Mouse (Mus musculus) limb, embryonic 14.5 days (tissue): ENCODE results near the gene Apoa5. TPM values are rescaled to one million over a fixed set of nuclear protein-coding genes. Genes with fewer than 3 reads are reported as not detected.
A peak's percentile ranks its signal among the peaks of the same experiment; 100 is the strongest.

ENCODE experiments used
- ATAC-seq: fragments of 200-750 bp; cut with Nextera tagmentation; 2 replicates; pipeline ENCODE4 v1.8.0; 2017; ENCODE audit warnings: low read depth, moderate number of reproducible peaks, moderate TSS enrichment; ENCODE audit not compliant: low FRiP score
- DNase-seq: peaks from one replicate; pipeline ENCODE4 v3.0.0-alpha.2; 2015; ENCODE audit warnings: low spot score
- H3K27ac ChIP-seq: fragments of 300-500 bp; sonication (generic); replicated peaks from 2 replicates; pipeline ENCODE4 v1.5.1; 2014; ENCODE audit warnings: low read depth, mild to moderate bottlenecking, low read length, moderate library complexity, mixed read lengths
- H3K27me3 ChIP-seq: fragments of 300-500 bp; sonication (generic); 2 replicates; pipeline ENCODE4 v1.6.1; 2014; ENCODE audit warnings: low read length, mixed read lengths; ENCODE audit not compliant: control insufficient read depth, insufficient read depth
- H3K36me3 ChIP-seq: fragments of 300-500 bp; sonication (generic); 2 replicates; pipeline ENCODE4 v1.6.1; 2014; ENCODE audit warnings: mild to moderate bottlenecking, low read length, moderate library complexity, mixed read lengths; ENCODE audit not compliant: control insufficient read depth, insufficient read depth
- H3K4me1 ChIP-seq: fragments of 300-500 bp; sonication (generic); 2 replicates; pipeline ENCODE4 v1.6.1; 2014; ENCODE audit warnings: antibody characterized with exemption, low read length, mixed read lengths; ENCODE audit not compliant: control insufficient read depth, insufficient read depth
- H3K4me2 ChIP-seq: fragments of 300-500 bp; sonication (generic); replicated peaks from 2 replicates; pipeline ENCODE4 v1.6.1; 2014; ENCODE audit warnings: low read depth, mild to moderate bottlenecking, low read length, moderate library complexity; ENCODE audit not compliant: severe bottlenecking
- H3K4me3 ChIP-seq: fragments of 300-500 bp; sonication (generic); replicated peaks from 2 replicates; pipeline ENCODE4 v1.5.1; 2014; ENCODE audit warnings: low read length
- H3K9ac ChIP-seq: fragments of 300-500 bp; sonication (generic); 2 replicates; pipeline ENCODE4 v1.6.1; 2014; ENCODE audit warnings: mild to moderate bottlenecking, low read depth, low read length, moderate library complexity; ENCODE audit not compliant: severe bottlenecking
- H3K9me3 ChIP-seq: fragments of 300-500 bp; sonication (generic); 2 replicates; pipeline ENCODE4 v1.6.1; 2016; ENCODE audit warnings: low read length; ENCODE audit not compliant: control insufficient read depth
- POLR2A ChIP-seq: fragments of 200-500 bp; IDR thresholded peaks from 2 replicates; pipeline ENCODE4 v1.8.0; 2012; ENCODE audit warnings: inconsistent platforms, mild to moderate bottlenecking, moderate library complexity, borderline replicate concordance; ENCODE audit not compliant: insufficient read depth, insufficient read length; ENCODE audit errors: extremely low read depth
- WGBS: fragments of 180-500 bp; shearing (Covaris S2); extraction: QIAGEN DNeasy Blood & Tissue Kit; methylation state at CpG from one replicate; pipeline ENCODE4 v1.1.7; 2014; 5-methylcytosine and 5-hydroxymethylcytosine counted together
- polyA plus RNA-seq, 2 experiments: library from polyadenylated mRNA; depleted of rRNA in 1 of 2; stranded (reverse) in 1 of 2; unstranded in 1 of 2; fragments of >200 nt; fragmentation: Nextera tagmentation in 1 of 2; extraction: Ambion mirVana in 1 of 2; gene quantifications; 2 replicates each; pipeline versions ENCODE4 v1.2.1 to v1.2.3; 2012 to 2014

Gene Apoa5
- polyA plus RNA-seq, 2 experiments, result not detected

GRCm38 (mm10) chr9:46246752-46247324, 21.6 kb upstream of the Apoa5 start:
- H3K9ac ChIP-seq, result 0 out of 2 replicates have a peak overlapping the region, but pooled peaks have one; percentile 31
- H3K4me3 ChIP-seq, result no peak overlapping the region
- TF ChIP-seq POLR2A, result no peak
- no peak overlapping the region for H3K27ac ChIP-seq
- H3K27me3 ChIP-seq, result no peaks in the 10 kb centered on the region
- no peaks in the 10 kb centered on the region for H3K9me3 ChIP-seq
- 16% methylated on average over 11 of the region's 11 CpGs for WGBS
- 0 out of 2 replicates have a peak overlapping the region, but pooled peaks have one; percentile 23 for H3K4me2 ChIP-seq
- H3K36me3 ChIP-seq, result no peaks in the 10 kb centered on the region
- H3K4me1 ChIP-seq, result no peaks in the 10 kb centered on the region
- DNase-seq (peak; percentile 90), ATAC-seq (peak; percentile 86)

GRCm38 (mm10) chr9:46256177-46256576, 12.3 kb upstream of the Apoa5 start:
- H3K4me1 ChIP-seq, result no peaks in the 10 kb centered on the region
- no peak overlapping the region for H3K4me2 ChIP-seq
- DNase-seq, result no peak
- H3K9ac ChIP-seq, result no peak overlapping the region
- no peak overlapping the region for H3K27ac ChIP-seq
- no peak for ATAC-seq
- no peak overlapping the region for H3K4me3 ChIP-seq
- no peaks in the 10 kb centered on the region for H3K27me3 ChIP-seq
- WGBS, result 82% methylated on average over 7 of the region's 7 CpGs
- no peaks in the 10 kb centered on the region for H3K36me3 ChIP-seq
- H3K9me3 ChIP-seq, result no peaks in the 10 kb centered on the region
- TF ChIP-seq POLR2A, result no peak

- DNase-seq (no peak), ATAC-seq (no peak)
- H3K36me3 ChIP-seq, result no peaks in the 10 kb centered on the region
- H3K4me3 ChIP-seq, result no peak overlapping the region
- WGBS, result 90% methylated on average over 10 of the region's 10 CpGs
- TF ChIP-seq POLR2A, result no peak
- no peak overlapping the region for H3K4me2 ChIP-seq
- no peak overlapping the region for H3K9ac ChIP-seq
- H3K9me3 ChIP-seq, result no peaks in the 10 kb centered on the region
- H3K27ac ChIP-seq, result no peak overlapping the region
- no peaks in the 10 kb centered on the region for H3K4me1 ChIP-seq
- H3K27me3 ChIP-seq, result no peaks in the 10 kb centered on the region
Measured at GRCm38 (mm10) chr9:46256658-46257385, 11.6 kb upstream of the Apoa5 start.

DNA sequence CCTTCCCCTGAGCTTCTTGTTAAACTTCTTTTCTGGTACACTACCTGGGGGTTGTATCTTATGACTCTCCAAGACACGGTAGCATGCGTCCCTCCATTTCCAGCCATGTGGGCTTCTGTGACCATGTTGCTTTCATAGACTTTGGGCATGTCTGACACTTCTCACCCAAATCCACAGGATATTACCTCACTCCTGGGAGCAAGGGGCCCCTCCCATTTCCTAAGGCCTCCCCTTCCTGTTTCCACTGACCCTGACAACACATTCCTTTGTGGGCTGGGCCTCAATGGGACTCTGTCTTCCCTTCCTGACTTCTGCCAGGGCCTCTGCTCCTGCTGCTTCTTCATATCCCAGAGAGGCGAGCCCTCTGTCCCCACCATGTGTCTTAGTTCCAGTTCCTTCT, 10.9 kb upstream of the Apoa5 start:
- no peak overlapping the region for H3K27ac ChIP-seq
- no peak for ATAC-seq
- no peaks in the 10 kb centered on the region for H3K9me3 ChIP-seq
- H3K4me2 ChIP-seq, result no peak overlapping the region
- H3K4me3 ChIP-seq, result no peak overlapping the region
- no peaks in the 10 kb centered on the region for H3K36me3 ChIP-seq
- no peak for DNase-seq
- TF ChIP-seq POLR2A, result no peak
- H3K9ac ChIP-seq, result no peak overlapping the region
- no peaks in the 10 kb centered on the region for H3K27me3 ChIP-seq
- no peaks in the 10 kb centered on the region for H3K4me1 ChIP-seq
- WGBS, result 91% methylated on average over 3 of the region's 3 CpGs

GRCm38 (mm10) chr9:46259111-46259510, 9.3 kb upstream of the Apoa5 start:
- H3K9ac ChIP-seq, result no peak overlapping the region
- no peaks in the 10 kb centered on the region for H3K9me3 ChIP-seq
- H3K4me2 ChIP-seq, result no peak overlapping the region
- no peak overlapping the region for H3K27ac ChIP-seq
- TF ChIP-seq POLR2A, result no peak
- no peaks in the 10 kb centered on the region for H3K4me1 ChIP-seq
- H3K36me3 ChIP-seq, result no peaks in the 10 kb centered on the region
- ATAC-seq (no peak), DNase-seq (no peak)
- 86% methylated on average over 6 of the region's 6 CpGs for WGBS
- H3K4me3 ChIP-seq, result no peak overlapping the region
- no peaks in the 10 kb centered on the region for H3K27me3 ChIP-seq
